Mouse (Mus musculus) urinary bladder, postnatal 4 days (tissue): ENCODE measurements around the gene Mrpl52.

Source experiments
- DNase-seq, 2 experiments: peaks; one replicate each; pipeline ENCODE4 v3.0.0; 2021 to 2022; ENCODE audit warnings: low spot score in 2 of 2

Mrpl52 gene

DNA sequence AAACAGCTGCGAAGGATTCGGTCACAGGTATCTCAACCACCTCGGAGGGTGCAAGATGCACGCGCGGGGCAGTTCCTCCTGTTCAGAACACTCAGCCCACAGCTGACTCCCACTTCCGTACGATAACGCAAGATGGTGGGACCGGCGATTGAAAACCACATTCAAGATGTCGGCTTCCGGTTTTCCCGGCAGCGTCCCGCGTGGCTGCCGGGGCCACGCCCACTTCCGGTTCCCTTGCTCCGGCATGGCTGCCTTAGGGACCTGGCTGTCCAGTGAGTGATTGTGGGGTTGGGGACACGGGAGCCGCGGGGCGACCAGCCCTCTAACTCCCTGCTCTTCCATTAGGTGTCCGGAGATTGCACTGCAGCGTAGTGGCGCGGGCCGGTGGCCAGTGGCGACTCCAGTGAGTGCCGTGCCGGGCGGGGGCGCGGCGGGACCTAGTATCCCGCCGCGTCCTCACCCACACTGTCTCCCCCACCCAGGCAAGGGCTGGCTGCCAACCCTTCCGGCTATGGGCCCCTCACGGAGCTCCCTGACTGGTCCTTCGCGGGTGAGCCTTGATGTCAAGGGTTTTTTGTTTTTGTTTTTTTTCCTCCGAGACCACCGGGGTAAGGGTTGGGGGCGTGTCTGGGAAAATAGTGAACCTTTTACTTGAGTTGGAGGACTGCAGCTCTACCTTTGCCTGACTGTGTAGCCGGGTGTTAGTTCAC is at the start of gene Mrpl52:
Gene Mrpl52, plus strand, starts transcription at position 221 of the 710 bp plus-strand sequence.
- peak; percentile 89 to 92 for DNase-seq

DNA sequence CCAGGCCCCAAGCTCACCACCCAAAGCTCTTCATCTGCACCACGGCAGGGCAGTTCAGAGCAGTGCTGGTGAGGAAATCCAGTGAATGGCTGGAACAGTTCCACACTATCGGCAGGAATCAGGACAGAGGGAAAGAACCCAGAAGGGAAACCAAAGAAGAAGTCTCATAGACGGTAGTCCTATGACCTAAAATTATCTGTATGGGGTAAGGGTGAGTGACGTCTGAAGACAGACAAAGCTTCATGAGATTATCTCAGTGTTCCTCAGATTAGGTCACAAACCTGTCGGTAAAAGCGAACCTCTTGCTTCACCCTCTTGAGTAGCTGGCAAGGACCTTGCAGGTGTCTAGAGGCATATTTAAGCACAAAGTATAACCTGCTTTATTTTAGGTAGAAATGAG is 49.5 kb upstream of the Mrpl52 start:
- no peak for DNase-seq

DNA sequence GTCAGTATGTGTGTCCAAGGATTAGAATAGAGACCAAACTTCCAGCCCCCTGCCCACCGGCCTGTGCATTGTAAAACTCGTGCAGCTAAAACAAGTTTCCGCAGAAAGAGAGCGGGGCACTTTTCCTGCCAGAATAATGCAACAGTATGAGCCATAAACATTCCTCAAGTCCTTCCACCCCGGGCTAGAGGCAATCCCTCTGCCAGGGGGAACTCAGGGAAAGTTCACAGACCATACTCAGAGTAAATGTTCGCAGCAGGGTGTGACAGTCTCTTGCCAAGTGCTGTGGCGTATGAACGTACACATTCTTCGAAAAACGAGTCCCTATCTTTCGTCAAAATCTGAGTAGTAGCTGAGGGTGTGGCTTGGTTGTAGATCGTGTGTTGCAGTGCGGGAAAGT is 47.1 kb upstream of the Mrpl52 start:
- DNase-seq, result no peak

DNA sequence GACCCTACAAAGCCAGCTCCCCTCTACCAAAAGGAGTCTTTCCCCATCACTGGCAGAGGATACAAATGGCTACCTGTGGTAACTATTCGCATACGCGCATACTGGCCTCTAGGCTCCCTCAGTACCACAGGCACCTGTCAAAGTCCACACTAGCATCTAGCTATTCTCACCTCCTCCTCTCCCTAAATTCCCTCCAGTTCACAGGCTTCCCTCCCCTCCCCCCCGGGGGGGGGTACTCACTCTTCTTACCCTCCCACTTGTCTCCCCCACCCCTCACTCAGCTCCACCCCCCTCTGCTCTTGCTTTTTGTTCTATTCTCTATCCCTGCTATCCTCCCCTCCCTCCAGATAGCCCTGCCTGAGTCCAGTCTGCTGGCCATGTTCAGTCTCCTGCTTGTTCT is 46.1 kb upstream of the Mrpl52 start:
- no peak for DNase-seq

DNA sequence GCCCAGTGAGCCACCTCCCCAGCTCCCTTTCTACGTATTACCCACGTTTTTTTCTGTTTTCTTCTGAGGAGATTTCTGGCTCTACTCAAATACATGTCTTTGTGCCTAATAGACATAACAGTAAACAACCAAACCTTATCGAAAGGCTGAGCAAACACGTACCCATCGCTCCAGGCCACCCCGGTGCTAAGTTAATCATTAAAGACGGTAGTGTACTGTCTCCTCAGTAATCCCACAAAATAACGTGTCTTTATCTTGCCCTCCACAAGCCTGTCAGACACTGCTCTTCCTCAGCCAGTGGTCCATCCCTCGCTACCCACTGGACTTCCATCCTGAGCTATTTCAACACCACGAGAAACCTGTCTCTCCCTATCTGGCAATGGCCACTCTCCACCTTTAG is 44.9 kb upstream of the Mrpl52 start:
- DNase-seq, result no peak

DNA sequence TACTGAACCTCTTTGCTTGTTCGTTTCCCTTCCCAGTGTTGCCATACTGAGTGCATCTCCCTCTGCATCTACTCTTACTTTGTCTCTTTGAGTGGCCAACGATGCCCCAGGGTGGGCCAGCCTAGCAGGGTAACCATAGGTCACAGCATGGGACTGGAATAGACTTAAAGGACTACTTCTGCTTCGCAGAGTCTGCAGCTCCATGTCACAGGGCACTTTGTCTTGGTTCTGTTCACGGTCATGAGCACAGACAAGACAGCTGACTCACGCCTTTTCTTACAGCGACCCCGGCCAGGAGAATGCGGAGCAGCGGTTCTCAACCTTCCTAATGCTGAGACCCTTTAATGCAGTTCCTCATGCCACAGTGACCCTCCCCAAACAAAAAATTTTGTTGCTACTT is 44.1 kb upstream of the Mrpl52 start:
- DNase-seq, result no peak

DNA sequence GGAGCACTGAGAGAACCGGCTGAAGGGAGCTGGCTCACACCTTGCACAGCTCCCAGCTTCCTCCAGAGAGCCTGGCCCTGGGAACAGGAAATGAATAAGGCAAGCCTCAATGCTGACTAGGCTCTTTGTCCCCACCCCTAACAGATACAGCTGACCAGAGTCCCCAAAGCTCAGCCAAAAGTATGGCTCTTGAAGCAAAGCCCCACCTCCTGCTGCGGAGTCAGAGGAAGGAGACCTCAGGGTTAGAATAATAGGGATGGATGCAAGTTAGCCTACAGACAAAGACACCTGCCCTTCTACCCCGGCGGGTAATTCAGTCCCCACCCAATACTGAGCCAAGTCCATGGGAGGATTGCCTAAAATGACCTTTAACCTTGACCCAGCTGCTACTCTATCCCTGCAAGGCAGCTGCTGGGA is 43.3 kb upstream of the Mrpl52 start:
- no peak for DNase-seq

DNA sequence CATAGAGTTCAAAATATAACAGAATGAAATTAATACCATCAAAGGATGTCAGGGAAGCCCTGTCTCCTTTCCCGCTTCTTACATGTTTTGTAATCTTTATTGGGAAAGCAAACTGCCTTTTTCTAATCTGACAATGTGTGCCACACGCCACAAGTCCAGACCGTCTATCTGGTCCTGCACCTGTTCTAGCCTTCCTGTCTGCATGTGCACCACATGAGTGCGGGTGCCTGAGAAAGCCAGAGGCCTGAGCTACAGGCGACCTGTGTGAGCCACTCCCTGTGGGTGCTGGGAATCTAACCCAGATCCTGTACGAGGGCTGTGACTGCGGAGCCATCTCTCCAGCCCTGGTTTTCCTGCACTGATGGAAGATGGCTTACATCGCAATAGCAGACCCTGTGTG is 42.3 kb upstream of the Mrpl52 start:
- no peak for DNase-seq

DNA sequence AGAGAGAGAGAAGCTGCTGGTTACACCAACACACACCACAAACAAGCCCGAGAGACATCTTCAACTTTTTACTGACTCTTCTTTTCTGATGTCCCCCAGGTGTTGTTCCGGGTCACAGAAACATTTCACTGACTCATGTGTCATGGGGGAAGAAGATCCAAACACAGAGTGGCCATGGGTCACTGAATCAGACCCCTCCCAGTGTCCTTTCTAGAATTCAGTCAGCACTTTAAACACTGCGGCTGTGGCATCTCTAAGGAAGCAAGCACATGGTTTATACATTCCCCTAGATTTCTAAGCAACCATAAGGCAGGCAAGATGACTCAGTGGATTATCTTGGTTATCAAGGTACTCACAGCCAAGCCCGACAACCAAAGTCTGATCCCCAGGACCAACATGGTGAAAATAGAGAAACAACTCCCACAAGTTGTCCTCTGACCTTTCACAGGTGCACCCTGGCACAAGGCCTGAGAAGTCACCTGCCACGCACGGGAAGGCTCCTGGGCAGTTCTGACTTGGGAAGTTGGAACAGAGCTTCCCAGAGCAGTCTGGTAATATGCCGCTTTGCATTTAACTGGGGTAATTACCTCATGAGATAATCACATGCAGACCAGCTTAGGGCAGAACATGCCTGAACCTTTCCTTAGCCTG is 40.6 kb upstream of the Mrpl52 start:
- no peak for DNase-seq

DNA sequence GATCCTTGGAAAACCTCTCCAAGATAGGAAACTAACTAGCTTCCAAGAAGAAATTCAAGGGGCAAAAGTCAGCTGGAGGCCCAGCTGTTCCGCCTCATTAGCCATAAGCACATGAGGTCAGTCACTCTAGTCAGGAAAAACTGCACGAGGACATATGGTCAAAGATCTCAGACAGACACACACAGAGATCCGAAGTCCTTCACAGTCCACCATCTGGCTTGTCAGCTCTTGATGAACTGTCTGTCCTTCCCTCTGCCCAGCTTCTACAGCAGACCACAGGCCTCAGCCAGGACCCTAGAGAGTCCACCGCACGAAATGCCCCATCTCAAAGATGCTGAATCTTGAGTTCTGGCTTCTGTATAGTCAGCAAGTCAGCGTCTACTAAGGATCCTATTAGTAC is 39.2 kb upstream of the Mrpl52 start:
- no peak for DNase-seq

DNA sequence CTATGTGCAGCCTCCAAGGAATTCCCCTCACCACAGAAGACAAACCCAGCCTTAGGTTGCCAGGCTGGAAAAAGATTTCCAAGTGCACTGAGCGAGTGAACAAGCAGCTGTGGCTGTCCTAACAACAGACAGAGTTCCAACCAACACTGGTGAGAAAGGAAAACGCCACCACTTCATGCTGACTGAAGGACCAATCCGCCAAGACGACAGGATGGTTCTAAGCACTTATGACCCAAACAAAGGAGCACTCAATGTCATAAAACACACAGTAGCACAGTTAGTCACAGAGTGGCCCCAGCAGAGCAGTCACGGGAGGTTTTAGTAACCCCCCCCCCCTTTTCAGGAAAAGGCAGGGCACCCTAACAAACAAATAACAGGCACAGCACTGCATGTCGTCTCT is 35.9 kb upstream of the Mrpl52 start:
- DNase-seq, result no peak

DNA sequence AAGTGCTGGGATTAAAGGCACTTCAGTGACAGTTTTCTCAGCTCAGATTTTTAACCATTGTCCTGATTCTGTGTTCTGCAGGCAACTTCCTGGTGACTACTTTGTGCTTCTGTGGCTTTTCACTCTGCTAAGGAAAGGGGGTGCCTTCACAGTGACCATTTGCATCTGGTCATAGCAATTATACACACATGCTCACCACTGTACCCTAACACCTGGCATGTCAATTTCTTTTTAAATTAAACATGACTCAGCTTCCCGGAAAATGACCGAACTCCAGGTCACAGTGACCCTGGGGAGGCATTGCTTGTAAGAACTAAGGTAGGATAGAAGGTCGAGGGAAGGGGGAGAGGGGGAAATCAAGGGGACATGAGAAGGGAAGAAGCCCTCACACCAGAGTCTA is 32.9 kb upstream of the Mrpl52 start:
- DNase-seq, result no peak

DNA sequence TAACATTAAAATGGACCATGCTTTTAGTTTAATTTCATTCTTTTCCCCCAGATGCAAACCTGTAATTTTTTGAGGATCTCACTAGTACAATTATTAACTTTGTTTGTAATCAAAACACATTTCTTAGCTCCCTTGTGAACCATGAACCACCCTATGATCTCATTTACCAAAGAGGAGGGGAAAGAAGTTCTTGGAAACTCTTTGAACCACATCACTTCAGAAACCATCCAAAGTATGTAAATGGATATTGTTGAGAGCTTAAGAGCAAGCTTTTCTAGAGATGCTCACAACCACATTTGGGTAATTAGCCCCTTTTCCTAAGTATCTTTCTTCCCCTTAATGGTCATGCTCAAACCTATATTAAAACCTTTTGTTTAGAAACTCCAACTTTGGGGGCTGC is 32.4 kb upstream of the Mrpl52 start:
- DNase-seq, result no peak

DNA sequence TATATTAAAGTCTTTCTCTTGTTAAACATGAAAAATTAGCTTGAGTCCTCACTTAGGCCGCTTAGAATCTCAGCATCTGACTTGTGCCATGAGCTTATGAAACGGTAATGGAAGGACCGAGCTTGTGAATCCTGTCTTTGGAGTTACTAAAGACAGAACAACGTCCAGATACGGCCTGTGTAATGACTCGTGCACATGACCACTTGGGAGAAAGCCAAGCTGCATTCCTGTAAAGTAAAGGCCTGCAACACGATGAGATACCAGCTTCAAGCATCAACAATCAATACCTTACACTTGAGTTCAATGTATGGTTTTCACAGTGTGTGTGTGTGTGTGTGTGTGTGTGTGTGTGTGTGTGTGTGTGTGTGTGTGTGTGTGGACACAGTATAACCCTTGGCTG is 30.0 kb upstream of the Mrpl52 start:
- no peak for DNase-seq

DNA sequence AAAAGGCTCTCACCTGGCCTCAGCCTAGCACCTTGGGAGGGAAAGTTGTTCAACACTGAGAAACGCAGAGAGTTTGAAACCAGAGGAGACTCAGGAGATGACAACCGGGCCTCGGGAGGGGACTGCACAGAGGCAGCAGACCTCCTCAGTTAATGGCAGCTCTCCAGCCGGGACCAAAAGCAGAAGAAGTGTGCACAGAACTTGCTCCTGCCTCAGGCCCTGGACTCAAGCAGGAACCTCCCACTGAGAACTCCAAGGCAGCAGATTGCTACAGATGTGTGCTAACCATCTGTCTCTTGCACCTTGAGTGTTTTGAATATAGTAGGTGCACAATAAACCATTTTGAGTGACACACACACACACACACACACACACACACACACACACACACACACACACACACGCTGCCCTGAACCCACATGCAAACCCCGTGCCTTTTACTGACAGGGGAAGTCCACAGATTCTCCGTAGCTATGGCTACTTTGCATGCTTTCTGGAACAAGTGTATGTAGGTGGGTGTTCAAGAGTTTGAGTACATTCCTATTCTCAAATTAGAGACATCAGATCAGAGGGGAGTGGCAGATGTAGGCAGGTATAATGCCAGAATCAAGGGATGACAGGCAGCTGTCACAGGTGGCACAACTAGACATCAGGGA is 28.7 kb upstream of the Mrpl52 start:
- DNase-seq, result no peak

DNA sequence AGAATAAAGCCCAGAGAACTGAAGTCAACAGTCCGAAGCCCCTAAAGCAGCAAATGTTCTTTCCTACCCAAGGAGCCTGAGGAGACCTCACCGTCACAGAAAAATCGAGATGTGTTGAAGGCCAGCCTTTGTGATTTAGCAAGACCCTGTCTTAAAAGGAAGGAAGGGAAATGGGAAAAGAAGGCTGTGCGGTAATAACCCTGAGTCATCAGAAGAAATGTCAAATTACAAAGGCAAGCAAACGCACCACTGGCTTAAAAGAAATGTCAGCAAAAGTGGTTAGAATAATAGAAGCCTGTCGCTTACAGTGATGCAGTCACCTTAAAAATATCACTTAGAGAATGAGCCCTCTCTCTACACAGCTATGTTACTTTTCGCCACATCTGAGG is 28.2 kb upstream of the Mrpl52 start:
- no peak for DNase-seq

DNA sequence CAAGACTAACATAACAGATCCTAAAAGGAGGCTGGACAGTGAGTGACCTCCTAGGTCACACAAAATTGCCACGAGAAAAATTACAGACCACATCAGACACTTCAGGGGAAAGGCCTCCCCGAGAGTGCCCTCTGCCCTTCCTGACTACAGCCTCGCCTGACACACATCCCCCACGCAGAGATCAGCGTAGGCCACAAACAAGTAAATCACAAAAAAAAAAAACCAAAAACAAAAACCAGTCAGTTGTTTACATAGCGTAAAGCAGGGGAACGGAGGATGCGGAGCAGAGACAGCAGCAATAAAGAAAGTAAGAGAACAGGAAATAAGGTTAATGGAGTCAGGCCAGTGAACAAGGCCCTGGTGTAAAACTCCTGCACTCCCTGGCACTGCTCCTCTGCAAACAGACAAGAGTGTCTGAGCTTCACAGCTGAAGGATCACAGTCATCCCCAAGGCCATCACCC is 27.8 kb upstream of the Mrpl52 start:
- DNase-seq, result no peak

DNA sequence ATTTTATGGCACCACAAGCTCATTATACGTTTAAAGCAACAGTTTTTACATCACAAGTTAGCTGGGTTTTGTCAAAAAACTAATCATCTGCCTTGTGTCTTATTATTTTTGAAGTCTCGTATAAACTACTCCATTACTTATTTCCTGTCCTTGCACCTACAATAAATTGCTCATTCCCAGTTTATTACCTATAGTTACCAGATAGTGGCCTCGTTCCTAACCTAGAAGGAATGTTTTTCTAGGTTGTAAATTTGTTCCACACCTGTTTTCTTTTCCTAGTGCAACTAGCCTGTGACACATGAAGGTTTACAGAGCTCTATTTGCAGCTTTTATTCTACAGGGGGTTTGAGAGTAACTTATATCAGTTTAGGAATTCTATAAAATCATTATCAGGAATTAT is 25.0 kb upstream of the Mrpl52 start:
- DNase-seq, result no peak

DNA sequence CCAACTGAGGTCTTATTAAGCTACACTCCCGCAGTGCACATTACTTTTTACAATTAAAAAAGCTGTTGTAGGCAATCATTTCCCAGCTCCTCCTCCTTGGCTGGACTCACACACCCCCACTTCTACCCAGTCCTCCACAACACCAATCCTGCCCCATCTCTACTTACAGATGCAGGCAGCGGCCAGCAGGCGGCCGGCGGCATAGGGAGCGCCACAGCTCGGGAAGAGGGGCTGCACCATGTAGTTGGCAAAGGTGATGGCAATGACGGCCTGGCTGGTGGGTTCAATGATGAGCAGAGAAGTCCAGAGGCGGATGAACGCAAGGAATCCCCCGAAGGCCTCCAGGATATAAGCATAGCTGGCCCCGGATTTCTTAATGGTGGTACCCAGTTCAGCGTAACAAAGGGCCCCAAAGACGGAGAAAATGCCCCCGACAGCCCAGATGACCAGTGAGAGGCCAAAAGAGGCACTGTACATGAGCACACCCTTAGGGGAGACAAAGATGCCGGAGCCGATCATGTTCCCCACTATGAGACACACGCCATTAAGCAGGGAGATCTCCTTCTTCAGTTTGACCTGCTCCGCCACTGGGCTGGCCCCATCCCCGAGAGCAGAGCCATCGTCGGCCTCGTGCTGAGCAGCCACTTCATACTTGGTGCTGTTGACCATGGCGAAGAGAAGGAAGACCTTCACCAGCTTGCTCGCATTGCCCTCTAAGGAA is 18.2 kb upstream of the Mrpl52 start:
- DNase-seq, result no peak

DNA sequence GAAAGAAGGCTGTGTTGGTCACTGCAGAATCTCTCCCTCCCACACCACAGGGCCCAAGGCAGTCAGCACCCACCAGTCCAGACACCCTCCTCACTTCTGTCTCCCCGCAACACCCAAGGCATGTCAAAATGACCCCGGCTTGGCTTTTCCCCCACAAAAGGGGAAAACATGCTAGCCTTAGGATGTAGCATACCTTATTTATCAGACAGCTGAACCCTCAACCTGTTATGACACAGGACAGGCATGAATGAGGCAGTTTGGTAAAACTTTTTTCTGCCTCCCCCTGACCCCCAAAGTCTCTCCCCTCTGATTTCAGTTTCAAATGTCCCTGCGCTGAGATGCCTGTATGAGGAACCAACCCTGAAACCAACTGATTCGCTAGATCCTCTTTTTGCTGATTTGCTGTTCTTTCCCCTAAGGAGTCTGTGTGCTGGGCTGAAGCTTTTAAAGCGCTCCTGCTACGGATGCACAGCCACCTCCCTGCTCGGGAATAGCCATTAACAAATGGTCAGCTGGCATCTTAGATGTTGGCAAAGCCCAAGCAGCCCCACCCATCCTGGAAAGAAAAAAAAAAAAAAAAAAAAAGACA is 17.6 kb upstream of the Mrpl52 start:
- DNase-seq, result no peak

DNA sequence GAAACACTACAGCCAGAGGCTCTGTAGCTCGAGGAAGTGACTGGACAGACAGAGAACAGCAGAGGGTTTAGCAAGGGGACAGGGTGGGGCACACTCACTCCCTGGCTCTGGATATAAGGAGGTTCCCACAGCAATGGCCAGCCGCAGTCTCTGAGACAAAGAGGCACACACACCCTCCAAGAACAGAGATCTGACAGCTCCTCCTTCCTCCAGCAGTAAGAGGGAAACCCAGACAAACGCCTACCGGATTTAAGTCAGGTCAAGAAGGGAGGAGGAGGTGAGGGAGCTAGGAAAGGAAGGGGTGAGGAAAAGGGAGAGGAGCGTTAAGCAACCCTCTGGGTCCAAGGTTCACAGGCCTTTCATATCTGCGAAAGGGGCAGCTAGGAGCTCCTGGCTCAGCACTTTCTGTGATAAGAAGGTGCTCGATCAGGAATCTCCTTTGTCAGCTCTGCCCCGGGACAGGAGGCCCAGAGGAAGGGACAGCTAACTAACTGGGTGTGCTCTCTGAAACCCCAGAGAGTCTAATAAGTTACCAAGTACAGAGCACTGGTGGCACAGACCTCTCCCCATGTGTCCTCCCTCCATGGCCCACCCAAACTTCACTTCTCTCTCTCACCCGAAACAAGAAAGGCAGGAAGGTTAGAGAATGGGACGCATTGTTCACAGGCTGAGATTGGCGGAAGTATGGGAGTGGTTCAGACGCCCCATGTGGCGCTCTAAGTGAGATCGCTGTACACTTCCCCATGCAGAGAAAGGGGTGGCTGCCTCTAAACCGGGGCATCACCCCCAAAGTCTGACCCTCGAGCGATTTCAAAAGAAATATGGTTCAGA is 16.5 kb upstream of the Mrpl52 start:
- DNase-seq, result peak in 1 of 2 experiments; percentile 39
